8 mouse cellular contexts compared by ENCODE assay signal in genomic region chr1:156473003-156473402, GRCm38 (mm10). TPM values are rescaled to one million over a fixed set of nuclear protein-coding genes. Genes with fewer than 3 reads are reported as not detected.
DNase-seq lines count a peak whose midpoint lies in the region; ATAC-seq lines count a peak whose summit lies in the region.

No protein-coding gene starts in this region.

- H3K9ac ChIP-seq in intestine, embryonic 16.5 days (ENCODE audit: low read depth, low read length): peak overlapping the region; percentile 61

- H3K36me3 ChIP-seq in intestine, embryonic 16.5 days (ENCODE audit: control insufficient read depth, insufficient read depth, low read length): no peaks in the 10 kb centered on the region
- H3K36me3 ChIP-seq in macrophage (ENCODE audit: inconsistent target): no peaks in the 10 kb centered on the region

- 3% methylated on average over 11 of the region's 11 CpGs for WGBS in intestine, embryonic 16.5 days
- WGBS in macrophage (ENCODE audit: missing documents): 18% methylated on average over 10 of the region's 11 CpGs

- no peaks in the 10 kb centered on the region for H3K9me3 ChIP-seq in intestine, embryonic 16.5 days (ENCODE audit: control insufficient read depth, low read length)

- H3K27me3 ChIP-seq in intestine, embryonic 16.5 days (replicated peaks; ENCODE audit: control insufficient read depth, insufficient read depth, low read length): no peaks in the 10 kb centered on the region

- H3K4me2 ChIP-seq in intestine, embryonic 16.5 days (ENCODE audit: low read depth, low read length): peak overlapping the region; percentile 71

- H3K4me3 ChIP-seq in intestine, embryonic 16.5 days (ENCODE audit: low read length): peak overlapping the region; percentile 90
- H3K4me3 ChIP-seq in macrophage (ENCODE audit: inconsistent target): peak overlapping the region; percentile 72

- DNase-seq in CD4-positive, CD25-positive, alpha-beta regulatory T cell, adult 2 months (ENCODE audit: low read depth, low spot score): peak; percentile 24
- peak; percentile 43 for DNase-seq in Muller cell, postnatal 12 days (ENCODE audit: inconsistent ontology term)
- peak; percentile 13 for DNase-seq in forelimb bud, embryonic 11.5 days (ENCODE audit: low read depth, low spot score)
- peak; percentile 22 for DNase-seq in thymus, postnatal 0 days (ENCODE audit: low spot score)
- no peak for DNase-seq in urinary bladder, postnatal 36 days (ENCODE audit: low spot score in 2 of 2)

- peak overlapping the region; percentile 82 for H3K27ac ChIP-seq in intestine, embryonic 16.5 days (ENCODE audit: low read length)
- peak overlapping the region; percentile 99 for H3K27ac ChIP-seq in macrophage

- ATAC-seq in CD4-positive, CD25-positive, alpha-beta regulatory T cell, adult 4 months: no peak
- peak; percentile 10; the same call in 1 of the 2 replicates for ATAC-seq in intestine, embryonic 16.5 days

- peaks cover 17% of the 10 kb centered on the region for H3K4me1 ChIP-seq in intestine, embryonic 16.5 days (ENCODE audit: control insufficient read depth, insufficient read depth, low read length)

- peaks cover 51% of the 10 kb centered on the region for H3K79me2 ChIP-seq in macrophage (ENCODE audit: inconsistent target)

RNA-seq across cellular contexts. Expression of gene Soat1, which starts 1.1 kb away (rescaled TPM):
- 10 to 100 TPM; 56.3 TPM for polyA plus RNA-seq in CD4-positive, CD25-positive, alpha-beta regulatory T cell, adult 4 months (2017; shearing (Covaris generic))
- polyA plus RNA-seq in intestine, embryonic 16.5 days (2015; fragmentation: Nextera tagmentation; extraction: Ambion mirVana): 84.4 and 93.9 TPM in 2 replicates
- 100 to 1,000 TPM in 21 of 26 experiments, 10 to 100 TPM in 5; 34.6 to 696 (median 309) TPM for total RNA-seq in macrophage (2018; cell fraction: chromatin; rRNA removed)
- total RNA-seq in macrophage (2018; cell fraction: cytosol; rRNA removed): 100 to 1,000 TPM; 399 to 863 (median 568) TPM
- 100 to 1,000 TPM in 25 of 26 experiments, 10 to 100 TPM in 1; 95.3 to 878 (median 543) TPM for total RNA-seq in macrophage (2018; cell fraction: nucleus; rRNA removed)
- 326 to 439 TPM (median 351 TPM) in 3 replicates for polyA plus RNA-seq in macrophage (2018)
- 43.4 and 45.6 TPM in 2 replicates for polyA plus RNA-seq in thymus, postnatal 0 days (2015; fragmentation: Nextera tagmentation; extraction: Ambion mirVana)

RNA-seq across cellular contexts. Expression of gene Gm10031, which starts 50.8 kb away (rescaled TPM):
- 1 to 10 TPM in 1 of 2 experiments, under 1 TPM in 1; 0.66 to 4.8 TPM for polyA plus RNA-seq in CD4-positive, CD25-positive, alpha-beta regulatory T cell, adult 4 months (2017; shearing (Covaris generic))
- 0.26 and 0.48 TPM in 2 replicates for polyA plus RNA-seq in intestine, embryonic 16.5 days (2015; fragmentation: Nextera tagmentation; extraction: Ambion mirVana)
- 1 to 10 TPM; 1.8 to 8.4 (median 4.8) TPM for total RNA-seq in macrophage (2018; cell fraction: chromatin; rRNA removed)
- total RNA-seq in macrophage (2018; cell fraction: cytosol; rRNA removed): 1 to 10 TPM; 2.1 to 5.1 (median 3.7) TPM
- 10 to 100 TPM in 1 of 26 experiments, 1 to 10 TPM in 25; 1.0 to 12.0 (median 3.2) TPM for total RNA-seq in macrophage (2018; cell fraction: nucleus; rRNA removed)
- polyA plus RNA-seq in macrophage (2018): 1.9 to 4.4 TPM (median 3.8 TPM) in 3 replicates
- 0.65 and 0.72 TPM in 2 replicates for polyA plus RNA-seq in thymus, postnatal 0 days (2015; fragmentation: Nextera tagmentation; extraction: Ambion mirVana)

RNA-seq across cellular contexts. Expression of gene Axdnd1, which starts 52.0 kb away (rescaled TPM):
- 1 to 10 TPM in 1 of 2 experiments, under 1 TPM in 1; 0.93 to 1.2 TPM for polyA plus RNA-seq in CD4-positive, CD25-positive, alpha-beta regulatory T cell, adult 4 months (2017; shearing (Covaris generic))
- 0.16 and 0.29 TPM in 2 replicates for polyA plus RNA-seq in intestine, embryonic 16.5 days (2015; fragmentation: Nextera tagmentation; extraction: Ambion mirVana)
- 10 to 100 TPM in 1 of 26 experiments, 1 to 10 TPM in 23, under 1 TPM in 2; 0.58 to 11.1 (median 3.1) TPM for total RNA-seq in macrophage (2018; cell fraction: chromatin; rRNA removed)
- total RNA-seq in macrophage (2018; cell fraction: cytosol; rRNA removed): 1 to 10 TPM in 1 of 26 experiments, under 1 TPM in 24, not detected in 1; 0.07 to 2.0 (median 0.21) TPM
- total RNA-seq in macrophage (2018; cell fraction: nucleus; rRNA removed): 1 to 10 TPM in 15 of 26 experiments, under 1 TPM in 11; 0.20 to 5.0 (median 1.1) TPM
- polyA plus RNA-seq in macrophage (2018): 0.27 to 0.30 TPM in 2 of 3 replicates, not detected in the other
- polyA plus RNA-seq in thymus, postnatal 0 days (2015; fragmentation: Nextera tagmentation; extraction: Ambion mirVana): 5.2 and 7.8 TPM in 2 replicates

Comparison
In these comparisons a context has a peak if more than half of its experiments do, and no peak if none do; other contexts are left out.
1. DNase-seq: peak in CD4-positive, CD25-positive, alpha-beta regulatory T cell, adult 2 months (single experiment), Muller cell, postnatal 12 days (single experiment), forelimb bud, embryonic 11.5 days (single experiment) and thymus, postnatal 0 days (single experiment); none in urinary bladder, postnatal 36 days (0 of 2).